Mouse (Mus musculus) left cerebral cortex, adult 9 months (tissue): ENCODE measurements around the gene Shank2.

Experiments used
- DNase-seq, 2 experiments: peaks; one replicate each; pipeline ENCODE4 v3.0.0; 2022; ENCODE audit warnings: low spot score in 2 of 2

Gene Shank2

GRCm38 (mm10) chr7:144001628-144002027, at the start of gene Shank2:
Gene Shank2 (plus strand): TSS chr7:144001928.
- no peak for DNase-seq

- no peak for DNase-seq
These were observed 49.6 kb upstream of the Shank2 start for GRCm38 (mm10) chr7:143952130-143952529.

- no peak for DNase-seq
These were observed 45.0 kb upstream of the Shank2 start for GRCm38 (mm10) chr7:143956575-143957295.

GRCm38 (mm10) chr7:143958030-143958565, 43.6 kb upstream of the Shank2 start:
- DNase-seq, result no peak

- no peak for DNase-seq
These were observed 37.9 kb upstream of the Shank2 start for GRCm38 (mm10) chr7:143963813-143964212.

- DNase-seq, result no peak
These were observed 35.1 kb upstream of the Shank2 start for GRCm38 (mm10) chr7:143966621-143967020.

- no peak for DNase-seq
These were observed 24.3 kb upstream of the Shank2 start for GRCm38 (mm10) chr7:143977491-143977830.

- DNase-seq, result no peak
These were observed 23.7 kb upstream of the Shank2 start for GRCm38 (mm10) chr7:143977831-143978682.

GRCm38 (mm10) chr7:143978741-143979371, 22.9 kb upstream of the Shank2 start:
- peak in 1 of 2 experiments; percentile 50 for DNase-seq

- DNase-seq, result no peak
These were observed 21.7 kb upstream of the Shank2 start for GRCm38 (mm10) chr7:143979986-143980385.

- no peak for DNase-seq
These were observed 15.4 kb upstream of the Shank2 start for GRCm38 (mm10) chr7:143986281-143986680.

GRCm38 (mm10) chr7:143991160-143991559, 10.6 kb upstream of the Shank2 start:
- no peak for DNase-seq

- DNase-seq, result no peak
These were observed 2.7 kb upstream of the Shank2 start for GRCm38 (mm10) chr7:143999073-143999472.

- DNase-seq, result no peak
These were observed 1.7 kb downstream of the Shank2 start for GRCm38 (mm10) chr7:144003471-144003870.

GRCm38 (mm10) chr7:144008079-144008478, 6.4 kb downstream of the Shank2 start:
- no peak for DNase-seq

- peak in 1 of 2 experiments; percentile 3 for DNase-seq
These were observed 7.3 kb downstream of the Shank2 start for GRCm38 (mm10) chr7:144008985-144009384.

GRCm38 (mm10) chr7:144014485-144014884, 12.8 kb downstream of the Shank2 start:
- no peak for DNase-seq

GRCm38 (mm10) chr7:144021801-144022200, 20.1 kb downstream of the Shank2 start:
- DNase-seq, result no peak

- DNase-seq, result no peak
These were observed 21.0 kb downstream of the Shank2 start for GRCm38 (mm10) chr7:144022682-144023081.

- no peak for DNase-seq
These were observed 21.8 kb downstream of the Shank2 start for GRCm38 (mm10) chr7:144023561-144023960.

GRCm38 (mm10) chr7:144026024-144026752, 24.5 kb downstream of the Shank2 start:
- DNase-seq, result no peak

- no peak for DNase-seq
These were observed 27.5 kb downstream of the Shank2 start for GRCm38 (mm10) chr7:144029246-144029645.
